Mouse (Mus musculus) olfactory bulb, adult 2 months (tissue): ENCODE results near the gene Mrpl36.

ENCODE experiments used
- CTCF ChIP-seq: fragments of 200-500 bp; IDR thresholded peaks from 2 replicates; pipeline ENCODE4 v1.5.1; 2012; ENCODE audit warnings: low read depth, mild to moderate bottlenecking, low read length, moderate library complexity; ENCODE audit not compliant: insufficient read depth
- POLR2A ChIP-seq: fragments of 200-500 bp; IDR thresholded peaks from 2 replicates; pipeline ENCODE4 v1.6.1; 2012; ENCODE audit warnings: mild to moderate bottlenecking, low read depth, low read length, moderate library complexity; ENCODE audit not compliant: insufficient read depth

DNA sequence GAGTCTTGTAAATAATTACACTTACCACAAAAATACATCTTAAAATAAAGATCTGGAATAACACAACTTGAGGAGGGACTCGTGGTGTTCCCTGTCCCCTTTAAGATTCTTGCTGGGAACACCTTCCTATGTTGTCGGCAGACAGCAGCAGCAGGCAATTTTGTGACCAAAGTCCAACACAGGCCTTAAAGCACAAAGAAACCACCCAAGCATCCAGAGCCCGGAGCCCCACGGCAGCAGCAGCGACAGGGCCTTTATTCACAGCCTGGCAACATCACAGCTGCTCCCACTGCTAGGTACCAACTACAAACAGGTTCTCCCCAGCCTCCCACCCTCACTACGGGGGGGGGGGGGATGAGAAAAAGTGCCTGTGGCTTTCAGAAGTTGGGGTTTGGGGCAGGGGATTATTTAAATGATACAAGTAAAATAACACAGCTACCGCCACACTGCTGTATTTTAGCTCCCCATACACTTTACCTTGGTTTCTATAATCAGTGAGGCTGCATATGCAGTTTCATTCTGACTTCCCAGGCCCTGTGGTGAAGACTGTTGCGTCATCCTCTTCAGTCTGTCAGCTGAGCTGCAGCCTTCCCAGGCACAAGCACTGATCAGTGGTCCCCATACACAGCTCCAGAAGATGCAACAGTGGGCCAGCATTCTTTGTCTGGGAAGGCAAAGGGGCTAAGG, 22.8 kb upstream of the Mrpl36 start:
- TF ChIP-seq POLR2A (no peak), CTCF (no peak)
